Mouse (Mus musculus): ENCODE measurements around the gene Gys1.
"Not testable (repeated sequence)": the region's sequence is repeated elsewhere in the genome, so short reads cannot be mapped to it uniquely, and the experiment has no call there.

DNA sequence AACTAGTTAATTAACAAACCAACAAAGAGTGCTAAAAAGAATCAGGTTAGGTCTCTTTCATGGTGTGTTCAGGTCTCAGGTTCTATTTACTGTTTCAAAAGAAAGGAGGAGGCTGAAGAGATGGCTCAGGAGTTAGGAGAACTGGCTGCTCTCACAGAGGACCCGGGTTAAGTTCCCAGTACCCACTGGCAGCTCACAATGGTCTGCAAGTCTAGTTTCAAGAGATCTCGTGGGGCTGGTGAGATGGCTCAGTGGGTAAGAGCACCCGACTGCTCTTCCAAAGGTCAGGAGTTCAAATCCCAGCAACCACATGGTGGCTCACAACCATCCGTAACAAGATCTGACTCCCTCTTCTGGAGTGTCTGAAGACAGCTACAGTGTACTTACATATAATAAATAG is 45.7 kb downstream of the Gys1 start:
- TF ChIP-seq CTCF, POLR2A (IDR thresholded peaks at IDR 0.05; ENCODE audit: insufficient read depth, low read depth, low read length): not testable (repeated sequence)
